Mouse (Mus musculus) myocyte (in vitro differentiated cells): ENCODE data around the gene Ugt1a2.

Experiments used
- CEBPB ChIP-seq: IDR thresholded peaks from 2 replicates; pipeline ENCODE4 v1.6.1; 2011; ENCODE audit warnings: mild to moderate bottlenecking, moderate library complexity; ENCODE audit not compliant: poor library complexity, insufficient read depth, severe bottlenecking
- E2F4 ChIP-seq: IDR thresholded peaks from one replicate; pipeline ENCODE4 v1.6.1; 2011; ENCODE audit warnings: mild to moderate bottlenecking, control low read depth, moderate library complexity; ENCODE audit not compliant: insufficient read depth
- MYOD1 ChIP-seq, 3 experiments: IDR thresholded peaks; one replicate each; pipeline ENCODE4 v1.6.1; 2011; ENCODE audit warnings: control low read depth in 2 of 3, low read depth in 2 of 3, mild to moderate bottlenecking in 2 of 3, moderate library complexity in 1 of 3; ENCODE audit not compliant: insufficient read length in 2 of 3, control insufficient read depth in 1 of 3
- MYOG ChIP-seq, 3 experiments: IDR thresholded peaks; one replicate each; pipeline ENCODE4 v1.6.1; 2011; ENCODE audit warnings: control low read depth in 2 of 3, low read depth in 2 of 3, mild to moderate bottlenecking in 2 of 3; ENCODE audit not compliant: insufficient read length in 2 of 3, control insufficient read depth in 1 of 3, insufficient read depth in 1 of 3
- POLR2A ChIP-seq: IDR thresholded peaks from one replicate; pipeline ENCODE4 v1.6.1; 2011; ENCODE audit warnings: low read depth, mild to moderate bottlenecking, control low read depth, moderate library complexity; ENCODE audit not compliant: insufficient read length
- POLR2AphosphoS2 ChIP-seq: IDR thresholded peaks from one replicate; pipeline ENCODE4 v1.6.1; 2011; ENCODE audit warnings: low read depth, control low read depth; ENCODE audit not compliant: insufficient read length
- REST ChIP-seq: IDR thresholded peaks from one replicate; pipeline ENCODE4 v1.6.1; 2011; ENCODE audit warnings: mild to moderate bottlenecking, control low read depth, moderate library complexity; ENCODE audit not compliant: insufficient read depth, insufficient read length
- TCF3 ChIP-seq: IDR thresholded peaks from one replicate; pipeline ENCODE4 v1.6.1; 2011; ENCODE audit warnings: low read depth, control low read depth; ENCODE audit not compliant: insufficient read length
- USF1 ChIP-seq: IDR thresholded peaks from one replicate; pipeline ENCODE4 v1.6.1; 2011; ENCODE audit warnings: low read depth, mild to moderate bottlenecking, control low read depth, moderate library complexity

DNA sequence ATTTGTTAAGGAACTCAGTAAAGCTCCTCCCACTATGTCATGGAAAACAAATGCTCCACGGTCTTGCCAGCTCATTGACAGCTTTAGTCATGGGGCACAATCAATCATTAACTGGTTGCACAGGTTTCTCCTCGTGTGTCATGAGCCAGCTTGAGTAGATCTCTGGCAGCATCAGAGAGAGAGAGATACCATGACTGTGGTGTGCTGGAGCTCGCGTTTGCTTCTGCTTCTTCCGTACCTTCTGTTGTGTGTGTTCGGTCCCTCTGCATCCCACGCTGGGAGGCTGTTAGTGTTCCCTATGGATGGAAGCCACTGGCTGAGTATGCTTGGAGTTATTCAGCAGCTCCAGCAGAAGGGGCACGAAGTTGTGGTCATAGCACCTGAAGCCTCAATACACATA is 11.4 kb downstream of the Ugt1a2 start, which contains the start of gene Ugt1a1:
- TF ChIP-seq POLR2A, result no peak
- TF ChIP-seq USF1, result no peak
- no peak for TF ChIP-seq MYOG (IDR thresholded peaks at IDR 0.05; ENCODE audit: control insufficient read depth in 1 of 3, insufficient read depth in 1 of 3, insufficient read length in 2 of 3, low read depth in 2 of 3)
- TF ChIP-seq E2F4, result no peak
- no peak for TF ChIP-seq MYOD1 (IDR thresholded peaks at IDR 0.05; ENCODE audit: control insufficient read depth in 1 of 3, insufficient read length in 2 of 3, low read depth in 2 of 3)
- TF ChIP-seq POLR2AphosphoS2, result no peak
- TF ChIP-seq TCF3, result no peak
- no peak for TF ChIP-seq REST
- no peak for TF ChIP-seq CEBPB
